Mouse (Mus musculus): ENCODE measurements at regions not wholly inside any gene's neighbourhood (a gene's known extent, or its start where the extent isn't known, plus 50 kb on each side); places are given as distances from the start of the nearest gene placed in this dataset.

- DNase-seq (ENCODE audit: low spot score in 2 of 2), result peak; percentile 3 to 7
Observed at GRCm38 (mm10) chr13:106562161-106562560, 374.6 kb downstream of the Ipo11 start.

GRCm38 (mm10) chr13:106525406-106526206 is 411.2 kb downstream of the Ipo11 start:
- peak; percentile 11 to 15 for DNase-seq (ENCODE audit: low spot score in 2 of 2)

- no peak for DNase-seq (ENCODE audit: low spot score in 2 of 2)
Observed at GRCm38 (mm10) chr13:106514510-106515169, 422.1 kb downstream of the Ipo11 start.

GRCm38 (mm10) chr13:106513669-106514068 is 423.1 kb downstream of the Ipo11 start:
- no peak for DNase-seq (ENCODE audit: low spot score in 2 of 2)

GRCm38 (mm10) chr13:106510435-106510834 is 426.3 kb downstream of the Ipo11 start:
- no peak for DNase-seq (ENCODE audit: low spot score in 2 of 2)

GRCm38 (mm10) chr13:106501273-106501672 is 435.5 kb downstream of the Ipo11 start:
- DNase-seq (ENCODE audit: low spot score in 2 of 2), result no peak

- no peak for DNase-seq (ENCODE audit: low spot score in 2 of 2)
Observed at GRCm38 (mm10) chr13:106471264-106471663, 465.5 kb downstream of the Ipo11 start.

GRCm38 (mm10) chr13:106454366-106454927 is 482.3 kb downstream of the Ipo11 start:
- DNase-seq (ENCODE audit: low spot score in 2 of 2), result no peak

GRCm38 (mm10) chr13:106432165-106432564 is 504.6 kb downstream of the Ipo11 start:
- DNase-seq (ENCODE audit: low spot score in 2 of 2), result no peak

GRCm38 (mm10) chr13:106406608-106407038 is 530.1 kb downstream of the Ipo11 start:
- DNase-seq (ENCODE audit: low spot score in 2 of 2), result peak; percentile 21 to 41

- DNase-seq (ENCODE audit: low spot score in 2 of 2), result no peak
Observed at GRCm38 (mm10) chr13:106392642-106393041, 544.1 kb downstream of the Ipo11 start.

GRCm38 (mm10) chr13:106388634-106389033 is 548.1 kb downstream of the Ipo11 start:
- DNase-seq (ENCODE audit: low spot score in 2 of 2), result no peak

GRCm38 (mm10) chr13:106367589-106367988 is 569.2 kb downstream of the Ipo11 start:
- DNase-seq (ENCODE audit: low spot score in 2 of 2), result no peak

GRCm38 (mm10) chr13:106352614-106353409 is 583.9 kb downstream of the Ipo11 start:
- no peak for DNase-seq (ENCODE audit: low spot score in 2 of 2)

- no peak for DNase-seq (ENCODE audit: low spot score in 2 of 2)
Observed at GRCm38 (mm10) chr13:106332025-106332424, 604.7 kb downstream of the Ipo11 start.

- no peak for DNase-seq (ENCODE audit: low spot score in 2 of 2)
Observed at GRCm38 (mm10) chr13:106318980-106319379, 617.8 kb downstream of the Ipo11 start.

GRCm38 (mm10) chr13:106318476-106318875 is 618.3 kb downstream of the Ipo11 start:
- no peak for DNase-seq (ENCODE audit: low spot score in 2 of 2)

- DNase-seq (ENCODE audit: low spot score in 2 of 2), result no peak
Observed at GRCm38 (mm10) chr13:106317300-106317699, 619.5 kb downstream of the Ipo11 start.

- no peak for DNase-seq (ENCODE audit: low spot score in 2 of 2)
Observed at GRCm38 (mm10) chr13:106281181-106281580, 655.6 kb downstream of the Ipo11 start.

GRCm38 (mm10) chr13:106259874-106260273 is 676.9 kb downstream of the Ipo11 start:
- DNase-seq (ENCODE audit: low spot score in 2 of 2), result no peak

Data from layer of hippocampus, adult 8-10 months (tissue).